Mouse (Mus musculus): ENCODE data around the gene Doxl2.
"Not testable (repeated sequence)": the region's sequence is repeated elsewhere in the genome, so short reads cannot be mapped to it uniquely, and the experiment has no call there.

The Doxl2 gene

GRCm38 (mm10) chr6:48974663-48975062, at the start of gene Doxl2:
Gene Doxl2, plus strand, starts transcription at chr6:48974963.
- DNase-seq = no peak

- no peak for DNase-seq
Measured at GRCm38 (mm10) chr6:48929595-48929994, 45.2 kb upstream of the Doxl2 start, which contains the start of gene 1600015I10Rik. Gene 1600015I10Rik, plus strand, starts transcription at chr6:48929895.

DNA sequence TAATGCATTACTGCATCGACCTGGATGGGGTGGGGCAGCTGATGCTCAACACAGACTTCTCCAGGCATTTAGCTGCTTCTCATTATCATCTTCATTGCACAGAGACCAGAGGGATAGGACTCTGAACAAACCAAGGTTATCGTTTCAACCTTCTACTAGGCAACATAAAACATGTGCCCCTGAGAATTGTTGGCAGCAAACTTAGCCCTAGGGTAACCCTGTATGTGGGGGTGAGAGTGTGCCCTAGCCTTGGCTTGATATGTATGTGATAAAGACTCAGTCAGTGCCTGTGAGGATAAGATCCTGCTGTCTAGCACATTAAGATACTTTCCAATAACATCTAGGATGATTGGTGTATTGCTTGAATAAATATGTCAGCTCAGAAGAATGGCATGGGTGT, 25.2 kb upstream of the Doxl2 start:
- no peak for DNase-seq

DNA sequence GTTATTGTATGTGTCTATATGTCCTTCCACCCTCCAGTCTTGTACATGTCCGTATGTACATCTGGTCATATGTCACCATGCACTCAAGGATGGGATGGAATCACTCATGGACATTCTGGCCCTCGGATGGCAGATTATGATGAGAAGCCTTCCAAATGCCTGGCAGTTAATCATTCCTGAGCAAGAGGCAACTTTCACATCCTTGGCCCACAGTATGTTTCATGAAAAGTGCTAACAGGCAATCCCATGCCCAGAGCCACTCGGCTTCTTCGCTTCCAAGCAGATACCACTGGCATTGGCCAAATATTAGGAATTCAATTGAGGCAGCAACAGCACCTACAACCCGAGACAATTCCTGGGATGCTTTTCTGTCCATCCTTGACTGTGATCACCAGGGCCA, 24.1 kb upstream of the Doxl2 start:
- no peak for DNase-seq

GRCm38 (mm10) chr6:48951630-48952029, 23.1 kb upstream of the Doxl2 start:
- no peak for DNase-seq

GRCm38 (mm10) chr6:48953220-48953619, 21.5 kb upstream of the Doxl2 start:
- DNase-seq = no peak

- no peak for DNase-seq
Measured at GRCm38 (mm10) chr6:48954211-48954610, 20.6 kb upstream of the Doxl2 start.

DNA sequence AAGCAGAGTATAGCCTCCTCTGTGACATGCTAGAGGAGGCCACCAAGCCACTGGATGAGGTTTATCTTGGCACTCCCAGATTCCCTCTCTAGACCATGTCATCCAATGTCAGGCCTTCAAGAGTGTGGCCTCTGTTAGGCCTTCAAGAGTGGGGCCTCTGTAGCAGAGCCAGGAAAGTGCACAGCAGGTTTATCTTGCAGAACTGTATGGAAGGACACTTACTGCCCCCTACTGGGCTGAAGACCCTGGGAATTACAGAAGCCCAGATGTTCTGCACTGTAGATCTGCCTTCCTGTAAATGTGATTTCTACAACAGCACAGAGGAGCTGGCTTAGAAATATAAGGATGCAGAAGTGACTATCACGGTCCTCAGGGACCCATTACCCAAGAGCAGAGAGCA, 19.8 kb upstream of the Doxl2 start:
- peak; percentile 9 for DNase-seq

DNA sequence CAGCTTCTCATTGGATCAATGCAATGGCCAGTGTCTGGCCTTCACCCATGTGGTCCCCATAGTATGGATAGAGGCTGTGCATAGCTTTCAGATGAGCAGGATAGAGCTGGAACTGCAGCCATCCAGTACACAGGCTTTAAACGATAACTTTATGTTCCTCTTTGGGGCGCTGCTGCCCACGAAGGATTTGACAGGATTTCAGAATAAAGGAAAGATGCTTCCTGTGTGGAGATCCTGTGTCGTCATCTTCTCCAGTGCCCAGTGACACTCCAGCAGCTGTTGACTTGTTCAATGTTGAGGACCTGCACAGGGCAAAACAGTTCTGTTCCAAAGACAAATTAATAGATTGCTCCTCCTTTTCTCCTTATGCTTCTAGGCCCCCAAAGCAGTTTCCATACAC, 18.0 kb upstream of the Doxl2 start:
- DNase-seq = no peak

DNA sequence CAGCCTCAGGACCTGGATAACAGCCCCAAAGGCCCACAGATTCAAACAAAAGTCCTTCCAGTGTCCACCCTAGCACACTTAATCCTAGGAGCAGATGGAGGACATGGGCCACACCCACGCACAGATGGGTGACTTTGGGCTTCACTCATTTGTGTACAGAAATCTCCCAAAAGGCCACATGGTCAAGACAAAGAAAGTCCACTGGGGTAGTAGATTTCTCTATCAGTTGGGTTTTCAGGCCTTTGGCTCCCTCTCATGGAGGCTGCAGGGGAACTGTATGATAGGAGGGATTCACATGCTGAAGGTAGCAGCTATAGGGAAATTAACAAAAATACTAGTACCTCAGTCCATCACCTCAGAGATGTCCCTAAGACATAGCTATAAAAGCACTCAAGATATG, 16.7 kb upstream of the Doxl2 start:
- DNase-seq = peak; percentile 4

GRCm38 (mm10) chr6:48959151-48959550, 15.6 kb upstream of the Doxl2 start:
- peak; percentile 10 for DNase-seq

DNA sequence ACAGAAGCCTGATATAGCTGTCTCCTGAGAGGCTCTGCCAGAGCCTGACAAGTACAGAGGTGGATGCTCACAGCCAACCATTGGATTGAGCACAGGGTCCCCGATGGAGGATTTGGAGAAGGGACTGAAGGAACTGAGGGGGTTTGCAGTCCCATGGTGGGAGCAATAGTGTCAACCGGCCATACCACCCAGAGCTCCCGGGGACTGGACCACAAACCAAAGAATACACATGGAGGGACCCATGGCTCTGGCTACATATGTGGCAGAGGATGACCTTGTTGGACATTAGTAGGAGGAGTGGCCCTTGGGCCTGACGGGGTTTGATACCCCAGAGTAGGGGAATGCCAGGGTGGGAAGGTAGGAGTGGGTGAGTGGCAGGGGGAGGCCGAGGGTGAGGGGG, 8.1 kb upstream of the Doxl2 start:
- DNase-seq = not testable (repeated sequence)

- no peak for DNase-seq
Measured at GRCm38 (mm10) chr6:48967868-48968267, 6.9 kb upstream of the Doxl2 start.

- DNase-seq = no peak
Measured at GRCm38 (mm10) chr6:48979616-48980015, 4.9 kb downstream of the Doxl2 start.

DNA sequence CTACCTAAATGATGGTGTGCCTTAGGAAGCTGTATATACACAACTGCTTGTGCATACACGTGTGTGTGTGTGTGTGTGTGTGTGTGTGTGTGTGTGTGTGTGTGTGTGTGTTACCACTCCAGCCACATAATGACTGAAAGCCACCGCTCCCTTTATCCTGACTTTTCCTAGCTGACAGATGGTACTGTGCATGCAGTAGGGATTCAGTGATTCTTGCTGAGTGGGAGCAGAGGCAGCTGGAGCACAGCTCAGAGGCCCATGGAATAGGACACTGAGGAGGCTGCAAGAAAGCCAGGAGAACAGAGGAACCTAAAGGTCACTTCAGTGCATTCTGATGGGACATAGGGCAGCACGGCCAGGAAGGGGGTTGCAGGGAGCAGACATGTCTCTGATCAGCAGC, 7.5 kb downstream of the Doxl2 start:
- DNase-seq = peak; percentile 14

DNA sequence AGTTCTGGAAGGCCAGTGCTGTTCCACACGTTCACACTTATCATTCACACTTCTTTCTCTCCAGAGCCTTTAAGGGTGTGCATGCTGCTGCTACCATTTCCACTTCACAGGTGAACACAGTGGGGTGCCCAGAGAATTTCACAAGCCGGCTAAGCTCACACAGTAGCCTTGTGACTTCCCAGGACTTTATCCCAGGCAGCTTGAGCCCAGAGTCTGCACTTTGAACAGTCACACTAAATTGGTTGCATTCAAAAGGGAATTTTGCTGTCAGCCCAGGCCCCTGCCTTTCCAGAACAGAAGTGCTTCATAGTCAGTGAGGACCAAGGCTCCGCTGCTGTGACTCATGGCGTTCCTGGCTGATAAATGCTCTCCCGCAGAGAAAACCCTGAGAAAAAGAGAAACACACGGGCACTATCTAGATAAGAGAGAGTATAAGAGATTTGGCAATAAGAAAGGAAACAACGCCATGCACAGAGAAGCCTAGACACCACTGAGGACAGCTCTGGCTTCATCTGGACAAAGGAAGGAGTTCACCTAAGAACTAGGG, 11.8 kb downstream of the Doxl2 start, which contains the start of gene Svs1:
Gene Svs1 (plus strand): TSS at position 418 of the 547 bp plus-strand sequence.
- DNase-seq = no peak

DNA sequence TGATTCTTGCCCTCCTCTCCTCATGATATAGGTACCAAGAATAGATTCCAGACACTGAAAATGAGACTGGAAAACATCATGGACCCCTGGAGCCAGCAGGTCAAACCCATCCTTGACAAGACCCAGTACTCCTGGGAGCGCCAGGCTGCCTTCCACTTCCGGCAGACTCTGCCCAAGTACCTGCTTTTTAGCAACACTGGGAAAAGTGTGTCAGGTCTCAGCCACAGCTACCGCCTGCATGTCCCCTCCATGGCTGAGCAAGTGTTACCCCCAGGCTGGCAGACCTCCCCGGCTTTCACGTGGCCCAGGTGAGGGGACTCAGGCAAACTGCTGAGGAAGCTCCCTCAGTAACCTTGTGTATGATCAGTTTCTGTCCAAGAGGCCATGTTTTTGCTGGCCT, 15.2 kb downstream of the Doxl2 start:
- no peak for DNase-seq

DNA sequence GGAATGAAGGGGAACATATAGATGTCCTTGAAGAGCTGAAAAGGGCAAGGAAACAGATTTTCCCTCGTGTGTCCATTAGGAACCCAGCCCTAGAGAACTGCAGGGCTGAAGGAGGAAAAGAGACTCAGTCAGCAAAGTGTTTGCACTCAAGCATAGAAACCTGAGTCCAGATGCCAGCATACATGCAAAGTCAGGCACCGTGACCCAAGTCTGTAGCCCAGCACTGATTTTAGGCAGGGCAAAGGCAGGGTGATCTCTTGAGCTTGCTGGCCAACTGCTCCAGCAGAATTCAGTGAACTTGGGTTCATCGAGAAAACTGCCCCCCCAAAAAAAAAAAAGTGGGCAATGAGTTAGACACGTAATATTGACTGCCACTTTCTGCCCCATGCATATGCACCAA, 17.2 kb downstream of the Doxl2 start:
- DNase-seq = no peak

GRCm38 (mm10) chr6:48998186-48998585, 23.4 kb downstream of the Doxl2 start:
- DNase-seq = no peak

- no peak for DNase-seq
Measured at GRCm38 (mm10) chr6:48998796-48999195, 24.0 kb downstream of the Doxl2 start.

- DNase-seq = peak; percentile 39
Measured at GRCm38 (mm10) chr6:49003381-49003780, 28.6 kb downstream of the Doxl2 start.

- DNase-seq = peak; percentile 70
Measured at GRCm38 (mm10) chr6:49007981-49008380, 33.2 kb downstream of the Doxl2 start.

- no peak for DNase-seq
Measured at GRCm38 (mm10) chr6:49008420-49009160, 33.8 kb downstream of the Doxl2 start.

- DNase-seq = no peak
Measured at GRCm38 (mm10) chr6:49009161-49009555, 34.4 kb downstream of the Doxl2 start.

GRCm38 (mm10) chr6:49009665-49010064, 34.9 kb downstream of the Doxl2 start:
- DNase-seq = no peak
